Mouse (Mus musculus) MEL (cell line): ENCODE measurements around the gene Kctd17. TPM values are rescaled to one million over a fixed set of nuclear protein-coding genes. Genes with fewer than 3 reads are reported as not detected.

Experiments
- DNase-seq: peaks from one replicate; pipeline ENCODE4 v3.0.0; 2011; ENCODE audit warnings: low read depth, low spot score
- H3K27ac ChIP-seq: 2 replicates; pipeline ENCODE4 v1.5.1; 2012; ENCODE audit warnings: low read depth, mild to moderate bottlenecking, control low read depth, low read length, moderate library complexity; ENCODE audit not compliant: control insufficient read depth
- H3K27me3 ChIP-seq, 2 experiments: fragments of 150-350 bp in 1 of 2; sonication (generic) in 1 of 2; 2 replicates each; pipeline ENCODE4 v1.6.1; 2012; ENCODE audit warnings: low read length in 2 of 2, mild to moderate bottlenecking in 2 of 2, improper control_type of control experiment in 1 of 2, moderate library complexity in 1 of 2; ENCODE audit not compliant: insufficient read depth in 2 of 2, control insufficient read depth in 1 of 2
- H3K36me3 ChIP-seq, 2 experiments: 2 replicates each; pipeline ENCODE4 v1.6.1; 2012 to 2014; ENCODE audit warnings: low read length in 2 of 2, improper control_type of control experiment in 1 of 2, inconsistent platforms in 1 of 2, mild to moderate bottlenecking in 1 of 2; ENCODE audit not compliant: insufficient read depth in 2 of 2, control insufficient read depth in 1 of 2
- H3K4me1 ChIP-seq, 2 experiments: fragments of 150-350 bp in 1 of 2; sonication (generic) in 1 of 2; 2 replicates each; pipeline ENCODE4 v1.6.1; 2012; ENCODE audit warnings: low read length in 2 of 2, improper control_type of control experiment in 1 of 2, mild to moderate bottlenecking in 1 of 2; ENCODE audit not compliant: insufficient read depth in 2 of 2, control insufficient read depth in 1 of 2
- H3K4me3 ChIP-seq, 2 experiments: fragments of 150-350 bp in 1 of 2; sonication (generic) in 1 of 2; 2 replicates each; pipeline ENCODE4 v1.5.1; 2012; ENCODE audit warnings: low read depth in 2 of 2, low read length in 2 of 2, mild to moderate bottlenecking in 2 of 2, moderate library complexity in 2 of 2, control low read depth in 1 of 2, improper control_type of control experiment in 1 of 2; ENCODE audit not compliant: control insufficient read depth in 1 of 2, insufficient read depth in 1 of 2
- H3K79me2 ChIP-seq: 2 replicates; pipeline ENCODE4 v1.6.1; 2012; ENCODE audit warnings: mild to moderate bottlenecking, low read length, moderate library complexity; ENCODE audit not compliant: control insufficient read depth, poor library complexity, insufficient read depth
- H3K9ac ChIP-seq: 2 replicates; pipeline ENCODE4 v1.6.1; 2012; ENCODE audit warnings: low read depth, mild to moderate bottlenecking, control low read depth, low read length, moderate library complexity; ENCODE audit not compliant: control insufficient read depth, poor library complexity, severe bottlenecking
- H3K9me3 ChIP-seq: fragments of 150-350 bp; sonication (generic); replicated peaks from 2 replicates; pipeline ENCODE4 v1.6.1; 2012; ENCODE audit warnings: mild to moderate bottlenecking, low read length, improper control_type of control experiment, moderate library complexity; ENCODE audit not compliant: insufficient read depth
- CHD2 ChIP-seq: IDR thresholded peaks from 2 replicates; pipeline ENCODE4 v1.6.1; 2011; ENCODE audit warnings: low read length, improper control_type of control experiment
- CTCF ChIP-seq, 3 experiments: IDR thresholded peaks in 2 of 3; conservative IDR thresholded peaks in 1 of 3; 2 replicates each; pipeline ENCODE4 v1.5.1; 2011 to 2012; ENCODE audit warnings: low read length in 3 of 3, low read depth in 2 of 3, mild to moderate bottlenecking in 2 of 3, improper control_type of control experiment in 1 of 3, inconsistent platforms in 1 of 3, mixed read lengths in 1 of 3, moderate library complexity in 1 of 3; ENCODE audit not compliant: control insufficient read depth in 1 of 3, insufficient read depth in 1 of 3, poor library complexity in 1 of 3, severe bottlenecking in 1 of 3
- ELF1 ChIP-seq: IDR thresholded peaks from 2 replicates; pipeline ENCODE4 v1.6.1; 2014; ENCODE audit warnings: low read depth, mild to moderate bottlenecking, inconsistent platforms, low read length, improper control_type of control experiment, moderate library complexity
- EP300 ChIP-seq, 2 experiments: IDR thresholded peaks; 2 replicates each; pipeline ENCODE4 v1.6.1; 2011; ENCODE audit warnings: improper control_type of control experiment in 2 of 2, low read length in 2 of 2, low read depth in 1 of 2, mild to moderate bottlenecking in 1 of 2
- ETS1 ChIP-seq: IDR thresholded peaks from 2 replicates; pipeline ENCODE4 v1.6.1; 2012; ENCODE audit warnings: low read depth, mild to moderate bottlenecking, inconsistent platforms, low read length, improper control_type of control experiment, moderate library complexity
- GATA1 ChIP-seq: IDR thresholded peaks from 2 replicates; pipeline ENCODE4 v1.6.1; 2011; ENCODE audit warnings: low read depth, low read length, improper control_type of control experiment
- HCFC1 ChIP-seq: IDR thresholded peaks from 2 replicates; pipeline ENCODE4 v1.6.1; 2012; ENCODE audit warnings: low read depth, mild to moderate bottlenecking, inconsistent platforms, low read length, improper control_type of control experiment, moderate library complexity
- MAFK ChIP-seq: IDR thresholded peaks from 2 replicates; pipeline ENCODE4 v1.6.1; 2011; ENCODE audit warnings: low read depth, mild to moderate bottlenecking, low read length, improper control_type of control experiment, borderline replicate concordance
- MAX ChIP-seq: IDR thresholded peaks from 2 replicates; pipeline ENCODE4 v1.6.1; 2011; ENCODE audit warnings: low read length, improper control_type of control experiment
- MAZ ChIP-seq: IDR thresholded peaks from 2 replicates; pipeline ENCODE4 v1.6.1; 2012; ENCODE audit warnings: low read depth, mild to moderate bottlenecking, inconsistent platforms, low read length, improper control_type of control experiment
- MEF2A ChIP-seq: IDR thresholded peaks from 2 replicates; pipeline ENCODE4 v1.6.1; 2014; ENCODE audit warnings: low read depth, mild to moderate bottlenecking, inconsistent platforms, low read length, improper control_type of control experiment; ENCODE audit not compliant: poor library complexity, insufficient replicate concordance, severe bottlenecking; ENCODE audit errors: extremely low read depth
- MXI1 ChIP-seq: IDR thresholded peaks from 2 replicates; pipeline ENCODE4 v1.6.1; 2011; ENCODE audit warnings: mild to moderate bottlenecking, low read depth, low read length, improper control_type of control experiment
- MYB ChIP-seq: IDR thresholded peaks from 2 replicates; pipeline ENCODE4 v1.6.1; 2011; ENCODE audit warnings: mild to moderate bottlenecking, low read depth, low read length, improper control_type of control experiment
- NELFE ChIP-seq: IDR thresholded peaks from 2 replicates; pipeline ENCODE4 v1.6.1; 2011; ENCODE audit warnings: low read depth, low read length, improper control_type of control experiment
- POLR2A ChIP-seq, 2 experiments: IDR thresholded peaks; 2 replicates each; pipeline ENCODE4 v1.6.1; 2011 to 2012; ENCODE audit warnings: low read length in 2 of 2, mild to moderate bottlenecking in 2 of 2, control low read depth in 1 of 2, improper control_type of control experiment in 1 of 2, low read depth in 1 of 2, moderate library complexity in 1 of 2; ENCODE audit not compliant: control insufficient read depth in 1 of 2, insufficient read depth in 1 of 2, poor library complexity in 1 of 2
- POLR2AphosphoS2 ChIP-seq: IDR thresholded peaks from 2 replicates; pipeline ENCODE4 v1.6.1; 2011; ENCODE audit warnings: low read length, improper control_type of control experiment
- POLR2AphosphoS5 ChIP-seq: IDR thresholded peaks from 2 replicates; pipeline ENCODE4 v1.6.1; 2012; ENCODE audit warnings: low read depth, borderline replicate concordance, mild to moderate bottlenecking, inconsistent platforms, low read length, moderate library complexity, mixed read lengths
- RCOR1 ChIP-seq: IDR thresholded peaks from 2 replicates; pipeline ENCODE4 v1.6.1; 2012; ENCODE audit warnings: low read depth, mild to moderate bottlenecking, inconsistent platforms, low read length, improper control_type of control experiment
- SIN3A ChIP-seq: IDR thresholded peaks from 2 replicates; pipeline ENCODE4 v1.6.1; 2012; ENCODE audit warnings: low read length, improper control_type of control experiment, inconsistent platforms
- TAL1 ChIP-seq: IDR thresholded peaks from 2 replicates; pipeline ENCODE4 v1.6.1; 2012; ENCODE audit warnings: mild to moderate bottlenecking, inconsistent platforms, low read length, moderate library complexity, mixed read lengths
- TBP ChIP-seq: IDR thresholded peaks from 2 replicates; pipeline ENCODE4 v1.8.0; 2011; ENCODE audit warnings: low read depth, low read length, improper control_type of control experiment
- TCF12 ChIP-seq: IDR thresholded peaks from 2 replicates; pipeline ENCODE4 v1.6.1; 2014; ENCODE audit warnings: low read depth, mild to moderate bottlenecking, inconsistent platforms, low read length, improper control_type of control experiment, moderate library complexity
- UBTF ChIP-seq: IDR thresholded peaks from 2 replicates; pipeline ENCODE4 v1.6.1; 2012; ENCODE audit warnings: low read depth, mild to moderate bottlenecking, inconsistent platforms, low read length, improper control_type of control experiment, moderate library complexity, borderline replicate concordance; ENCODE audit not compliant: insufficient read depth
- USF1 ChIP-seq: IDR thresholded peaks from 2 replicates; pipeline ENCODE4 v1.6.1; 2014; ENCODE audit warnings: low read depth, mild to moderate bottlenecking, inconsistent platforms, low read length, improper control_type of control experiment, moderate library complexity
- USF2 ChIP-seq, 2 experiments: IDR thresholded peaks; 2 replicates each; pipeline ENCODE4 v1.6.1; 2011 to 2012; ENCODE audit warnings: improper control_type of control experiment in 2 of 2, low read length in 2 of 2, borderline replicate concordance in 1 of 2, inconsistent platforms in 1 of 2, low read depth in 1 of 2, mild to moderate bottlenecking in 1 of 2; ENCODE audit not compliant: insufficient read depth in 1 of 2
- ZC3H11A ChIP-seq: IDR thresholded peaks from 2 replicates; pipeline ENCODE4 v1.6.1; 2012; ENCODE audit warnings: low read depth, mild to moderate bottlenecking, inconsistent platforms, low read length, improper control_type of control experiment
- ZMIZ1 ChIP-seq: IDR thresholded peaks from 2 replicates; pipeline ENCODE4 v1.6.1; 2012; ENCODE audit warnings: low read depth, mild to moderate bottlenecking, inconsistent platforms, low read length, improper control_type of control experiment, moderate library complexity
- ZNF384 ChIP-seq: IDR thresholded peaks from 2 replicates; pipeline ENCODE4 v1.6.1; 2012; ENCODE audit warnings: low read depth, mild to moderate bottlenecking, inconsistent platforms, low read length, improper control_type of control experiment
- polyA plus RNA-seq, 2 experiments: library from polyadenylated mRNA; stranded (reverse) in 1 of 2; unstranded in 1 of 2; fragments of >175 nt in 1 of 2; fragments of >200 nt in 1 of 2; gene quantifications; 2 replicates each; pipeline versions ENCODE4 v1.2.1 to v1.2.4; 2012; ENCODE audit warnings: low replicate concordance in 2 of 2, low read depth in 1 of 2; ENCODE audit not compliant: insufficient read length in 2 of 2, insufficient read depth in 1 of 2, missing spikeins in 1 of 2
- total RNA-seq: library from RNA; depleted of rRNA; stranded (reverse); fragments of 300-350 nt; gene quantifications from 2 replicates; pipeline ENCODE4 v1.2.3, GENCODE M21; 2012

Kctd17 gene
- total and polyA plus RNA-seq, 3 experiments = not detected

DNA sequence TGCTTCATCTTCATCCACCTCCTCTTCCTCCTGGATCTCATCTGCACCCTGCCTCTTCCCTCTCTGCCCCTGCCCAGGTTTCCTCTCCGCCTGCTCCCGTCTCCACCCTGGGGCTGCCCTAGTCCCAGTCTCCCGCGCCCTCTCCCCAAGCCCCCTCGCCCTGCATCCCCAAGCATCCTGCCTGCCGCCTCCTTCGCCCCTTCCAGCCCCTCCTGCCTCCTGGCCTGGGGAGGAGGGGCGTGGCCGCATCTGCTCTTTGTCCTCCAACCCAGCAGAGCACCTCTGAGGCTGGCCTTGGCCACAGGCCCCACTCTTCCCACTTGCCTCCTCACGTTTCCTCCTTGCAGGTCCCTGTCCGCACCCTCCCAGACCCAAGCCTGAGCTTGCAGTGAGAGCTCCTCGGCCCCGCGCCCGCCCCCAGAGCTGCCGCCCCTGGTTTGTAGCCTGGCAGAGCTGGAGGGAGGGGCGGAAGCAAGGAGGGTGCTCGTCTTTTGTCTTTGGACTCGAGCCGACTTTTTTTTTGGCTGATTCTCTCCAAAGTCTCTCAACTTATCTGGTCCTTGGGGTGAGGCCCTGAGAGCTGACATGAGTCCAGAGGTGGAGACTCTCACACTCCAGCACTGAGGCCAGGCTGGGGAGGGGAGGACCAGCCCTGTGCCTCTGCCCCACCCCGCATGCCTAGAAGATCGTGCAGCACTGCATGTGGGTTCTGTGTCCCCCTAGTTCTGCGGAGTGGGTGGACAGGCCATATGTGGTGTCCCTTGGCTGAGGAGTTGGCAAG is 9.1 kb downstream of the Kctd17 start:
- Histone ChIP-seq H3K36me3 (peaks cover 0 to 7% of the 10 kb centered on the region in 2 experiments; a peak in 2 of 4 replicates), H3K79me2 (no peaks in the 10 kb centered on the region), H3K4me1 (peaks cover 13 to 21% of the 10 kb centered on the region in 2 experiments), H3K9ac (peak overlapping the region; percentile 33), H3K9me3 (no peaks in the 10 kb centered on the region), H3K27me3 (no peaks in the 10 kb centered on the region)
- DNase-seq = peak; percentile 89
- TF ChIP-seq MAX (no peak), RCOR1 (peak; percentile 29; the same call in 1 of the 2 replicates), CHD2 (no peak), POLR2AphosphoS5 (no peak), POLR2A (IDR thresholded peaks at IDR 0.05; ENCODE audit: control insufficient read depth in 1 of 2, insufficient read depth in 1 of 2, low read depth in 1 of 2, low read length in 2 of 2, poor library complexity in 1 of 2) (peak in 1 of 2 experiments; percentile 50; a peak in 1 of 4 replicates), ETS1 (peak; percentile 38; the same call in 1 of the 2 replicates), ELF1 (0 out of 2 replicates have a peak, but pooled peaks have one; percentile 38), USF1 (no peak), USF2 (IDR thresholded peaks at IDR 0.05; ENCODE audit: borderline replicate concordance in 1 of 2, insufficient read depth in 1 of 2, low read depth in 1 of 2, low read length in 2 of 2) (no peak), ZC3H11A (no peak), GATA1 (no peak), SIN3A (peak; percentile 24; the same call in 1 of the 2 replicates), MYB (no peak), HCFC1 (no peak), ZMIZ1 (no peak), POLR2AphosphoS2 (no peak), MXI1 (no peak), TAL1 (no peak), CTCF (IDR thresholded peaks at IDR 0.05 in 2 of 3, conservative IDR thresholded peaks at IDR 0.05 in 1 of 3; ENCODE audit: control insufficient read depth in 1 of 3, insufficient read depth in 1 of 3, low read depth in 2 of 3, low read length in 3 of 3, poor library complexity in 1 of 3, severe bottlenecking in 1 of 3) (no peak), UBTF (no peak), NELFE (no peak), MAFK (no peak), TCF12 (no peak), TBP (no peak), ZNF384 (peak; percentile 86), MEF2A (no peak), MAZ (peak; percentile 73), EP300 (IDR thresholded peaks at IDR 0.05; ENCODE audit: low read depth in 1 of 2, low read length in 2 of 2) (0 out of 4 replicates have a peak, but pooled peaks of 1 of the 2 experiments have one; percentile 31)
- TF ChIP-seq, all 39 proteins: peak for 8
- Histone ChIP-seq H3K4me3 (peak overlapping the region; percentile 41 to 48), H3K27ac (peak overlapping the region; percentile 60)
